Mouse (Mus musculus): Measurements from ENCODE around the gene Vasn.
"Not testable (repeated sequence)": the region's sequence is repeated elsewhere in the genome, so short reads cannot be mapped to it uniquely, and the experiment has no call there.

The Vasn gene

DNA sequence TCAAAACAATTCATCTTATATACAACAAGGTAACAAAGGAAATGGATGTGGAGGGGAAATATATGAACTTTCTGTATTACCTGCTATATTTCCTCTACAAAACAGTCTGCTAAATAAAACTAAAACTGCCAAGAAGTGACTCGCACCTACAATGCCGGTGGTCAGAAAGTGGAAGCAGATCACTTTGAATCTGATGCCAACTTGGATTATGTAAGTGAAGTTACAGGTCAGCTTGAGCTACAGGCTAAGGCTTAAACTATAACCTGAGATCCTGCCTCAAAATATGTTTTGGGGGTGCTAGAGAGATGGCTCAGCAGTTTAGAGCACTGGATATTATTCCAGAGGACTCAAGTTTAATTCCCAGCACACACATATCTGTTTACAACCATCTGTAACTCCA lies 26.0 kb downstream of the Vasn start:
- no peak for ATAC-seq (ENCODE audit: low TSS enrichment)

DNA sequence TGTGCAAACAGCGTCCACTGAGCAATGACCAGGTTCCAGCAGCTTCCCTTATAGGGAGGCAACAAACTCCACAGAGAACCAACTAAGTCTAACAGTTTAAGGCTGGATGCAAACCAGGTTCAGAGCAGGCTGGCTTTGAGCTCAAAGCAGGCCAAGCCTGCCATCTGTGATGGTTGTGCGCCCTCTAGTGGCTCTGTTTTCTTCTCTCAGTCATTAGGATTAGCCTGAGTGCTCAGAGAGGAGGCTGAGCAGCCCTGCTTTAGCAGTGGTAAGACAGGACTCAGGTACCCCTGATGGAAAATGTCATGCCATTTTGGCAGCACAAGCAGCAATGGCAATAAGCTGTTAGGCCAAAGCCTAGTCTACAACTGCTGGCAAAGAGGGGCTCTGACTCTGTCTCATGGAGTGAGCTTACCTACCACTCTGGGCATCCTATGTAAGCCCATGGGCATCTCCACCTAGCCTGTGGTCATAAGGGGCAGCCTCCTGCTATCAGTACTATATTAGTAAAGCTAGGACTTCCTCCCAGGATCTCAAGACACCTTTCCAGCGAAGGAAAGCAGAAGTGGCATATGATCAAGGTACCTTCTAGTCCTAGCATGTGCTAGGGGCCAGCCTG lies 27.6 kb downstream of the Vasn start:
- peak; percentile 96 for ATAC-seq (ENCODE audit: low TSS enrichment)

DNA sequence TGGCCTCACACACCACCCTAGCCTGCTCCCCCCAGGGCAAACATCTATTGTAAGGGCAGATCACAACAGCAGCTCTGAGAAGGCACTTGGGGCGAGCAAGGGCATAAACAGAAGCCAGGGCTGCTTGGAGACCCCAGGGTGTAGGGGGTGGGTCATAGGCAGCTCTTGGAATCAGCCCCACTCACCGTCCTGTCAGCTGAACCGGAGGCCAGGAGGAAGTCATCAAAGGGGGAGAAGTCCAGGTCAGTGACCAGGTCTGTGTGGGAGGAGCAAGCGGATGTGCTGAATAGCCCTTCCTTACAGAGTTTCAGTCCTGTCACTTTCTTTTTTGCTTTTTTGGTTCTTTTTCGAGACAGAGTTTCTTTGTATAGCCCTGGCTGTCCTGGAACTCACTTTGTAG lies 30.6 kb downstream of the Vasn start:
- ATAC-seq (ENCODE audit: low TSS enrichment): no peak

DNA sequence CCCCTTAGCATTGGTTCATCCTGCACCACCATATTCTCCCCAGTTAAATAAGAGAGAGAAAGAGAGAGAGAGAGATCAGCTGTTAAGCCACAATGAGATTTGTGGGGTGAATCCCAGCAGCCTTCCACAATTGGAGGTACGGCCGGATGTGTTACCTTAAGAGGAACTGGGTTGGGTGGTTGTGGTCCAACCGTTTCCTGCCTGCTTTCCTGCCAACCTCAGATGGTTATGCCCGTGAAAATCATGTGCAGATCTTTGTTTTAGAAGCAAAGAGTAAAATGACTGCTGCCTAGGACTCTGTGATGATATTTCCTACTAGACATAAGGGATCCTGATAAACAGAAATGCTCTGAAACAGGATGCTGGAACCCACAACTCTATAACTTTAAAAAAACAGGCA lies 34.4 kb downstream of the Vasn start:
- ATAC-seq (ENCODE audit: low TSS enrichment): no peak

DNA sequence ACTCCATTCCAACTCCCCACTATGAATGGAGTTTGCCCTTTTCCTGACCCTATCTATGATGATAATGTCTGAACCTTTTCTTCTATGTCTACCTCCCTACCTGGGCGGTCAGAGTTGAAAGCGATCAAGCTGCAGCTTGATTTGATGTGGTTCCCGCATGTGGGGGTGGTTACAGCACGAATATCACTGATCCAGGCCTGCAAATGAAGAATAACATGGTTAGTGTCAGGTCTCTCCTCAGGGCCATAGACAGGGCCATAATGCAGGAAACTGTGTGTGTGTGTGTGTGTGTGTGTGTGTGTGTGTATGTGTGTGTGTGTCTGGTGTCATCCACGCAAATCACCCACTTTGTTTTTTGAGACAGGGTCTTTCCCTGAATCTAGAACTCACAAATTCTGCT lies 37.1 kb downstream of the Vasn start:
- no peak for ATAC-seq (ENCODE audit: low TSS enrichment)

DNA sequence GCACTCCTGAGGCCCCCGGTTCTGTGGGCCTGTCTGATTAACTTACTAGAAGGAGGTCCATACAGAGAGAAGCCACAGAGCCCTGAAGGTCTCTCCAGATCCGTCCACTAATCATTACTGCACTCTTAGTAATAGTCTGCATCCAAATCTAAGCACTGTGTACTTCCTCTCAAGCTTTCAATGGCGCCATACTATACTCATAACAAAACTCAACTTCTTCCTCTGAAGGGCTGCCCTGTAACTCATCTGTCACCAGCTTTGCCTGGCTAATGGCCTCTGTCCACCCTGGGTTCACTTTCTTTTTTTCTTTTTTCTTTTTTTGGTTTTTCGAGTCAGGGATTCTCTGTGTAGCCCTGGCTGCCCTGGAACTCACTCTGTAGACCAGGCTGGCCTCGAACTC lies 38.3 kb downstream of the Vasn start:
- ATAC-seq (ENCODE audit: low TSS enrichment): no peak

DNA sequence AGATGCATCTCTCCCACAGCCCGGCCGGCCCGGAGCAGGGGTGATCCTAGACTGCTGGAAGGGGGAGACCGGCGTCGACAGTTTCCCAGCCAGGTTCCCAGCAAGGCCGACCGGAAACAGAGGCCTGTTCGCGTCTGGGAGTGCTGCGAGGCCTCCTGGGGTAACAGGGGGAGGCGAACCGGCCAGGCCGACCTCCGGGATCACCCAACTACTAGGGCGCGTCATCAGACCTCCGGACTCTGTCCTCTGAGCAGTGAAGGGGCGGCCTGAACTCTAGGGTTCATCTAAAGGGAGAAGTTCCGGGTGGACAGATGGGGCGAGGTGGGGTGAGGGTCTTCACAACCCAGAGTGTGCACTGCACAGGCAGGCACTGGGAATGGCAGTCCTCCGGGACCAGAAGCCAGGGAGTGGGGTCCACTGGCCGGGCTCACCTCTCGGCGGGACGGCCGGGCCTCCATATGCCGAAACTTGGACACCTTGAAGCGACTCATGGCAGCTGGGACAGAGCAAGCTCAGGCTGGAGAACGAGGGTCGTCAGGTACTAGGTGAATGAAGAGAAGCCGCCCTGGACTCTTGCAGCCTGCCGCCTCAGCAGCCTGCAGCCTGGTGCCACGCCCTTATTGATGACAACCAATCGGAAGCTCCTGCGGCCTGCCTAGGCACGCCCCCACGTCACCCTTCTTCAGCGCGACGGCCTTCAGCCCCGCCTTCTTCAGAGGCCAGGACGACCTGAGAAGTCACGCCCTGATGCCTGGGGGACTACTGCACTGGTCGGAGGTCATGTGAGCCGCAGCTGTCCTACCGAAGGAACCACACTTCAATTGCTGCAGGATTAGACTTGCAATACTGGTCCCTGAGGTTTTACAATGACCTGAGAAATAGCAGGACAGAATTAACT lies 39.6 kb downstream of the Vasn start, which contains the start of gene Coro7:
Gene Coro7, minus strand, starts transcription at position 657 of the 898 bp plus-strand sequence.
- ATAC-seq (ENCODE audit: low TSS enrichment): peak; percentile 80

DNA sequence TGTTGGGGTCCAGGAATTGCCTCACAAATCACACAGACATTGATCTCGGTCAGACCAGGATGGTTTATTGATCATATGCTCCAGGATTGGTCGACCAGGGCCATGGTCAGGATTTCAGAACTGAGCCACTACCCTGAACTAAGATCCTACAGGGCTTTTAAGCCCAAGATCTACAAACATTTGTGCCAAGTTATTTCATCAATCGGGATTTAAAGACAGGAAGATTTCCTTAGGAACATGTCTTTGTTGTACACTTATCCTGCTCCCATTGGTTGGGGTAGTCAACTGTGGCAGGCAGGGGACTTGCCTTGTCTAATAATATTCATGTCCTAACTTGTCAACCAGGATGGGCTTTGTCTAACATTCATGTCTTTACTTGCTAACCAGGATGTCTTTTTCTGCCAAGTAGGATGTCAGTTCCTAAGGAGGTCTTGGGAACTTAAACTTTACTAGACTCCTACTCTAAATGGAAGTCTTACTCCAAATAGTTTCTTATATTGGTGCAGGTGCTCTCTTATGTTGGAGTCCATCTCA lies 41.2 kb downstream of the Vasn start:
- ATAC-seq (ENCODE audit: low TSS enrichment): not testable (repeated sequence)

DNA sequence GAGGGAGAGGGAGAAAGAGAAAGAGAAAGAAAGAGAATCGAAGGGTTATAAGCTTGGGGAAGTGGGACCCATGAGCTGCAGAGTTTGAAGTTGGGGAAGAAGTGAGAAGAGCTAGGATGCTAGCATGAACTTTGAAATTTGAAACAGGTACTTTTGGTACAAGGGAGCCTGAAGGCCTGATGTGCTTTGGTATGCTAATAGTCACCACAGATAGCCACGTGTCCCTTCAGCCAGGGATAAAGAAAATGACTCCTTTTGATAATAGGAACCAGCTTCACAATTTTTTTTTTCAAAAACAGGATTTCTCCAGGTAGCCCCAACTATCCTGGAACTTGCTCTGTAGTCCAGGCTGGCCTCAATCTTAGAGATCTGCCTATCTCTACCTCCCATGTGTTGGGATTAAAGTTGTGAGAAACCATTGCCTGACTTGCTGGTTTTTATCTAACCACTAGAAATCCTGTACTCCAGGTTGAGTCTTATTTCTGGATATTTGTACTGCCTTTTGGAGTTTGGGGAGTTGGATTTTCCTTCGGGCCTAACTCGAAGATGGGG lies 43.0 kb downstream of the Vasn start:
- no peak for ATAC-seq (ENCODE audit: low TSS enrichment)

DNA sequence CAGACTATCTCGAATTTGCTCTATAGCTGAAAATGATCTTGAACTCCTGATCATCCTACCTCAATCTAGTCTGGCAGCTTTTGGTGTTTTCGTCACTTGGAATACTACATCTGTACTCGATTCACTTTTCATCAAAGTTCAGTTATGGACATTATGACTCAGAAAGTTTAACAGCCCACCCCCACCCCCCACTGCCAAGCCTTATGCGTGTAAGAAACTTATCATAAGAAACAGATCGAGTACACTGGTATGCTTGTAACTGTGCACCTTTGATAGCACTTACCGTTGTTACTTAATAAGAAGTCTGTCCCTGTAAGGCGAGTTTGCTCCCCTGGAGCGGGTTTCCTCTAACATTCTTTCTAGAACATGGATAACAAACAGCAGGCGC lies 43.4 kb downstream of the Vasn start:
- no peak for ATAC-seq (ENCODE audit: low TSS enrichment)

DNA sequence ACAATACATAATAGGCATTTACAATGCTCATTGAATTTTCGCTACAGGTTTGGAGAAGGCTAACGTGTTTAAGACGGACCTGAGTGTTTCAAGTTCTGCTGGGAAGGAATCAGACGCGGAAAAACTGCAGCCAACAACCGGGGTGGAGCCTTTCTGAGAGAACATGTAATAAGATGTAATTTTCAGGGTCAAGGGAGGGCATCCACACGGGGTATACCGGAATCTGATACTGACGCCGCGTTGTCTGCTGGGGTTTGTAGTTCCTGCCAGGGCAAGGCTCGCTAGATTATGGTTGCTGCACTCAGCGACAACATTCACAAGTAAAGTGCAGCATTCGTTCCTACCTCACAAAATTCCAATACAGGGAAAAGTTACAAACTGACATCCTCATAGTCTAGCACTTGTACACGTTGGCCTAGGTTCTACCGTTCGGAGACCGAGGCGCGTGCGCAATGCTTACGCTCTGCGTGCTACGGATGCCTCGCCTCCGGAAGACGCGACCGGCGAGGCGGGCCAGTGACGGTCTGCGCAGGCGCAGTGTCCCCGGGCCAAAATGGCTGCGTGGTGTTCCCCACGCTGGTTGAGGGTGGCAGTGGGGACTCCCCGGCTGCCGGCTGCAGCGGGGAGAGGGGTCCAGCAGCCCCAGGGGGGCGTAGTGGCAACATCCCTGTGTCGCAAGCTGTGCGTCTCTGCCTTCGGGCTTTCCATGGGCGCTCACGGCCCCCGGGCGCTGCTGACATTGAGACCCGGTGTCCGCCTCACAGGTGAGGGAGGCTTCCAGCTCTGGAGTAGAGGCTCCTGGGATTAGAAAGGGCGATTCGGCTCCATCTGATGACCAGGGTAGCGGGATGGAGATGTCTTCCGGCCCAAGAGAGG lies 44.1 kb downstream of the Vasn start:
- peak; percentile 87 for ATAC-seq (ENCODE audit: low TSS enrichment)

DNA sequence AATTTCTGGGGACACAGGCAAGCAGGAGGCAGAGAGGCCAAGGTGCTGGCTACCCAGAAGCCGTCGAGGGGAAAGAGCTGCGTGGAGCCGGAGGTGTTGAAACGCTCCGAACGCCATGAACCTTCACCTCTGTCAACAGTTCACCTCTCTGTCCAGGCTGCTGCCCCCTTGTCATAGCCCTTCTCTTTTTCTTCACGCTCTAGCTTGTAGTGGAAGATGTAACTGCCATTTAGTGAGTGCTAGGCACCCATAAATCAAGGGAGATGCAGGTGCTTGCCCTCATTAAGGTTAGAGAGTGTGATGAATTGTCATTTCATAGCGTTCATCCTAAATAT lies 44.7 kb downstream of the Vasn start:
- no peak for ATAC-seq (ENCODE audit: low TSS enrichment)

DNA sequence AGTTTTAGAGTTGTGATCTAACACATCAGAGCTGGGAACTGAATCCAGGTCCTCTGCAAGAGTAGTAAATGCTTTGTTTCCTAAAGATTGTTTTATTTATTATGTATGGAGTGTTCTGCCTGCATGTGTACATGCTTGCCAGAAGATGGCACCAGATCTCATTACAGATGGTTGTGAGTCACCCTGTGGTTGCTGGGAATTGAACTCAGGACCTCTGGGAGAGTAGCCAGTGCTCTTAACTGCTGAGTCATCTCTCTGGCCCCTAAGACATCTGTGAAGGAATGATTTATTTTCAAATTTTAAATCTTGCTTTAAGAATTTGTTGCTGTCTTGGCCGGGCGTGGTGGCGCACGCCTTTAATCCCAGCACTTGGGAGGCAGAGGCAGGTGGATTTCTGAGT lies 49.6 kb downstream of the Vasn start:
- ATAC-seq (ENCODE audit: low TSS enrichment): not testable (repeated sequence)
